Mouse (Mus musculus) heart, embryonic 12.5 days (tissue): ENCODE data around the gene Gas1. TPM values are rescaled to one million over a fixed set of nuclear protein-coding genes. Genes with fewer than 3 reads are reported as not detected.

Experiments
- ATAC-seq: fragments of 200-750 bp; cut with Nextera tagmentation; 2 replicates; pipeline ENCODE4 v1.8.0; 2017; ENCODE audit warnings: moderate TSS enrichment, moderate library complexity; ENCODE audit not compliant: insufficient number of reproducible peaks, low FRiP score
- H3K27ac ChIP-seq: fragments of 300-500 bp; sonication (generic); 2 replicates; pipeline ENCODE4 v1.5.1; 2016; ENCODE audit warnings: mild to moderate bottlenecking, moderate library complexity; ENCODE audit not compliant: poor library complexity, severe bottlenecking
- H3K27me3 ChIP-seq: fragments of 300-500 bp; sonication (generic); replicated peaks from 2 replicates; pipeline ENCODE4 v1.6.1; 2016; ENCODE audit warnings: mild to moderate bottlenecking, moderate library complexity
- H3K36me3 ChIP-seq: fragments of 300-500 bp; sonication (generic); 2 replicates; pipeline ENCODE4 v1.6.1; 2016; ENCODE audit warnings: mild to moderate bottlenecking, moderate library complexity
- H3K4me1 ChIP-seq: fragments of 300-500 bp; sonication (generic); replicated peaks from 2 replicates; pipeline ENCODE4 v1.6.1; 2016; ENCODE audit warnings: mild to moderate bottlenecking
- H3K4me2 ChIP-seq: fragments of 300-500 bp; sonication (generic); 2 replicates; pipeline ENCODE4 v1.6.1; 2016; ENCODE audit warnings: mild to moderate bottlenecking, moderate library complexity
- H3K4me3 ChIP-seq: fragments of 300-500 bp; sonication (generic); 2 replicates; pipeline ENCODE4 v1.5.1; 2016; ENCODE audit warnings: mild to moderate bottlenecking
- H3K9ac ChIP-seq: fragments of 300-500 bp; sonication (generic); 2 replicates; pipeline ENCODE4 v1.6.1; 2016; ENCODE audit warnings: mild to moderate bottlenecking, moderate library complexity
- H3K9me3 ChIP-seq: fragments of 300-500 bp; sonication (generic); replicated peaks from 2 replicates; pipeline ENCODE4 v1.6.1; 2016; ENCODE audit warnings: mild to moderate bottlenecking, moderate library complexity
- WGBS: fragments of 180-500 bp; shearing (Covaris S2); methylation state at CpG from one replicate; pipeline ENCODE4 v1.1.7; 2016; 5-methylcytosine and 5-hydroxymethylcytosine counted together
- polyA plus RNA-seq: library from polyadenylated mRNA; unstranded; fragments of >200 nt; fragmentation: Nextera tagmentation; extraction: Ambion mirVana; gene quantifications from 2 replicates; pipeline ENCODE4 v1.2.1, GENCODE M21; 2016

Gas1 gene
- polyA plus RNA-seq, 1 experiment from 2014 or later, result 55.2 TPM

GRCm38 (mm10) chr13:60173591-60174524 is 3.3 kb downstream of the Gas1 start:
- 17% methylated on average over 12 of the region's 12 CpGs for WGBS
- Histone ChIP-seq H3K9ac (peak overlapping the region; percentile 39; the same call in 1 of the 2 replicates), H3K27ac (no peak overlapping the region), H3K36me3 (no peaks in the 10 kb centered on the region), H3K4me3 (peak overlapping the region; percentile 26), H3K4me1 (peaks cover 22% of the 10 kb centered on the region), H3K9me3 (no peaks in the 10 kb centered on the region), H3K27me3 (no peaks in the 10 kb centered on the region), H3K4me2 (peak overlapping the region; percentile 56)
- no peak for ATAC-seq

- H3K4me1 ChIP-seq, result peaks cover 19% of the 10 kb centered on the region
- H3K4me3 ChIP-seq, result no peak overlapping the region
- no peaks in the 10 kb centered on the region for H3K9me3 ChIP-seq
- no peak overlapping the region for H3K27ac ChIP-seq
- H3K36me3 ChIP-seq, result no peaks in the 10 kb centered on the region
- H3K27me3 ChIP-seq, result no peaks in the 10 kb centered on the region
- no peak overlapping the region for H3K9ac ChIP-seq
- H3K4me2 ChIP-seq, result 0 out of 2 replicates have a peak overlapping the region, but pooled peaks have one; percentile 56
- 4% methylated on average over 3 of the region's 3 CpGs for WGBS
- no peak for ATAC-seq
Observed at GRCm38 (mm10) chr13:60173186-60173585, 4.0 kb downstream of the Gas1 start.

GRCm38 (mm10) chr13:60172366-60173017 is 4.7 kb downstream of the Gas1 start:
- H3K9ac ChIP-seq, result no peak overlapping the region
- no peaks in the 10 kb centered on the region for H3K36me3 ChIP-seq
- no peaks in the 10 kb centered on the region for H3K9me3 ChIP-seq
- H3K4me1 ChIP-seq, result peaks cover 19% of the 10 kb centered on the region
- 31% methylated on average over 7 of the region's 7 CpGs for WGBS
- H3K27ac ChIP-seq, result no peak overlapping the region
- no peak for ATAC-seq
- H3K4me3 ChIP-seq, result no peak overlapping the region
- no peak overlapping the region for H3K4me2 ChIP-seq
- no peaks in the 10 kb centered on the region for H3K27me3 ChIP-seq

GRCm38 (mm10) chr13:60171781-60172180 is 5.4 kb downstream of the Gas1 start:
- Histone ChIP-seq H3K36me3 (no peaks in the 10 kb centered on the region), H3K4me2 (no peak overlapping the region), H3K4me3 (no peak overlapping the region), H3K27ac (no peak overlapping the region), H3K9me3 (no peaks in the 10 kb centered on the region), H3K9ac (no peak overlapping the region), H3K4me1 (peaks cover 19% of the 10 kb centered on the region), H3K27me3 (no peaks in the 10 kb centered on the region)
- ATAC-seq, result no peak
- WGBS, result 82% methylated on average over 8 of the region's 8 CpGs

- Histone ChIP-seq H3K27ac (no peak overlapping the region), H3K9ac (no peak overlapping the region), H3K4me1 (peaks cover 19% of the 10 kb centered on the region), H3K9me3 (no peaks in the 10 kb centered on the region), H3K4me2 (no peak overlapping the region), H3K4me3 (no peak overlapping the region), H3K36me3 (no peaks in the 10 kb centered on the region), H3K27me3 (no peaks in the 10 kb centered on the region)
- 77% methylated on average over 21 of the region's 21 CpGs for WGBS
- ATAC-seq, result no peak
Observed at GRCm38 (mm10) chr13:60170898-60171715, 6.1 kb downstream of the Gas1 start.

GRCm38 (mm10) chr13:60169026-60169425 is 8.1 kb downstream of the Gas1 start:
- no peak overlapping the region for H3K27ac ChIP-seq
- H3K4me1 ChIP-seq, result peaks cover 17% of the 10 kb centered on the region
- no peaks in the 10 kb centered on the region for H3K36me3 ChIP-seq
- 92% methylated on average over 2 of the region's 2 CpGs for WGBS
- ATAC-seq, result no peak
- H3K9me3 ChIP-seq, result no peaks in the 10 kb centered on the region
- H3K9ac ChIP-seq, result no peak overlapping the region
- H3K4me2 ChIP-seq, result no peak overlapping the region
- no peaks in the 10 kb centered on the region for H3K27me3 ChIP-seq
- H3K4me3 ChIP-seq, result no peak overlapping the region

GRCm38 (mm10) chr13:60156294-60157126 is 20.7 kb downstream of the Gas1 start:
- H3K27ac ChIP-seq, result no peak overlapping the region
- no peak for ATAC-seq
- 31% methylated on average over 19 of the region's 19 CpGs for WGBS

GRCm38 (mm10) chr13:60154170-60154569 is 23.0 kb downstream of the Gas1 start:
- Histone ChIP-seq H3K9me3 (peaks cover 19% of the 10 kb centered on the region), H3K36me3 (no peaks in the 10 kb centered on the region), H3K4me3 (no peak overlapping the region), H3K27ac (no peak overlapping the region), H3K27me3 (no peaks in the 10 kb centered on the region), H3K4me1 (no peaks in the 10 kb centered on the region), H3K9ac (no peak overlapping the region), H3K4me2 (no peak overlapping the region)
- 75% methylated on average over 3 of the region's 3 CpGs for WGBS
- ATAC-seq, result no peak

More at GRCm38 (mm10) chr13:60156294-60157126, 20.7 kb downstream of the Gas1 start:
- no peaks in the 10 kb centered on the region for H3K36me3 ChIP-seq
- H3K4me1 ChIP-seq, result no peaks in the 10 kb centered on the region
- H3K4me3 ChIP-seq, result no peak overlapping the region
- no peaks in the 10 kb centered on the region for H3K27me3 ChIP-seq
- H3K9me3 ChIP-seq, result peaks cover 16% of the 10 kb centered on the region
- H3K4me2 ChIP-seq, result peak overlapping the region; percentile 41
- no peak overlapping the region for H3K9ac ChIP-seq

- no peak for ATAC-seq
Observed at GRCm38 (mm10) chr13:60148235-60148634, 28.9 kb downstream of the Gas1 start.

GRCm38 (mm10) chr13:60147857-60148181 is 29.3 kb downstream of the Gas1 start:
- H3K4me2 ChIP-seq, result peak overlapping the region; percentile 78
- H3K27ac ChIP-seq, result no peak overlapping the region
- no peak for ATAC-seq
- no peaks in the 10 kb centered on the region for H3K27me3 ChIP-seq
- no peak overlapping the region for H3K4me3 ChIP-seq
- H3K4me1 ChIP-seq, result peaks cover 9% of the 10 kb centered on the region
- 70% methylated on average over 2 of the region's 2 CpGs for WGBS
- peak overlapping the region; percentile 69; the same call in 1 of the 2 replicates for H3K9ac ChIP-seq
- 0 out of 2 replicates have a peak, but pooled peaks cover 2% of the 10 kb centered on the region for H3K9me3 ChIP-seq
- H3K36me3 ChIP-seq, result no peaks in the 10 kb centered on the region

More at GRCm38 (mm10) chr13:60148235-60148634, 28.9 kb downstream of the Gas1 start:
- Histone ChIP-seq H3K27me3 (no peaks in the 10 kb centered on the region), H3K4me3 (no peak overlapping the region), H3K9ac (no peak overlapping the region), H3K27ac (no peak overlapping the region), H3K36me3 (no peaks in the 10 kb centered on the region), H3K4me2 (no peak overlapping the region), H3K4me1 (peaks cover 9% of the 10 kb centered on the region), H3K9me3 (0 out of 2 replicates have a peak, but pooled peaks cover 7% of the 10 kb centered on the region)
- WGBS, result 82% methylated on average over 3 of the region's 3 CpGs
